Mouse (Mus musculus): Measurements from ENCODE around the gene Ubtf. TPM values are rescaled to one million over a fixed set of nuclear protein-coding genes. Genes with fewer than 3 reads are reported as not detected.

The Ubtf gene
- 113 TPM for polyA plus RNA-seq (2017; shearing (Covaris generic))

GRCm38 (mm10) chr11:102319410-102319792 lies at the start of gene Ubtf:
Ubtf (minus strand) TSS chr11:102319742.

GRCm38 (mm10) chr11:102366103-102366502 lies 46.6 kb upstream of the Ubtf start, which contains the start of gene Slc4a1:
Slc4a1 (minus strand) TSS chr11:102366203.

GRCm38 (mm10) chr11:102296491-102297472 lies 22.8 kb downstream of the Ubtf start, which contains the start of gene Atxn7l3:
Atxn7l3 (minus strand) TSS chr11:102296631.

GRCm38 (mm10) chr11:102284501-102285094 lies 34.9 kb downstream of the Ubtf start, which contains the start of gene Tmub2:
Tmub2 (plus strand) TSS chr11:102284931.

GRCm38 (mm10) chr11:102268520-102269244 lies 50.9 kb downstream of the Ubtf start, which contains the start of gene Asb16:
Asb16 (plus strand) TSS chr11:102268743.

Other genes with a start within 250 kb of the Ubtf start
- 4.1 TPM for gene Mpp2, start 231.2 kb downstream of the Ubtf start, polyA plus RNA-seq (2017; shearing (Covaris generic))
- not detected for gene Ppy, start 218.4 kb downstream of the Ubtf start, polyA plus RNA-seq (2017; shearing (Covaris generic))
- not detected for gene Pyy, start 211.9 kb downstream of the Ubtf start, polyA plus RNA-seq (2017; shearing (Covaris generic))
- gene Nags, start 174.2 kb downstream of the Ubtf start, polyA plus RNA-seq (2017; shearing (Covaris generic)) = 0.37 TPM
- 4.5 TPM for gene Tmem101, start 163.3 kb downstream of the Ubtf start, polyA plus RNA-seq (2017; shearing (Covaris generic))
- gene Lsm12, start 134.4 kb downstream of the Ubtf start, polyA plus RNA-seq (2017; shearing (Covaris generic)) = 79.8 TPM
- 20.7 TPM for gene G6pc3, start 130.1 kb downstream of the Ubtf start, polyA plus RNA-seq (2017; shearing (Covaris generic))
- 46.5 TPM for gene Hdac5, start 89.6 kb downstream of the Ubtf start, polyA plus RNA-seq (2017; shearing (Covaris generic))
- gene BC030867, start 70.9 kb downstream of the Ubtf start, polyA plus RNA-seq (2017; shearing (Covaris generic)) = 0.33 TPM
- gene Asb16, start 51.0 kb downstream of the Ubtf start, polyA plus RNA-seq (2017; shearing (Covaris generic)) = not detected
- 42.8 TPM for gene Tmub2, start 34.8 kb downstream of the Ubtf start, polyA plus RNA-seq (2017; shearing (Covaris generic))
- 15.0 TPM for gene Atxn7l3, start 23.1 kb downstream of the Ubtf start, polyA plus RNA-seq (2017; shearing (Covaris generic))
- 0.09 TPM for gene Slc4a1, start 46.5 kb upstream of the Ubtf start, polyA plus RNA-seq (2017; shearing (Covaris generic))
- 4.2 TPM for gene Rundc3a, start 73.7 kb upstream of the Ubtf start, polyA plus RNA-seq (2017; shearing (Covaris generic))
- gene Slc25a39, start 88.2 kb upstream of the Ubtf start, polyA plus RNA-seq (2017; shearing (Covaris generic)) = 46.6 TPM
- gene Grn, start 110.6 kb upstream of the Ubtf start, polyA plus RNA-seq (2017; shearing (Covaris generic)) = 28.8 TPM
- not detected for gene Fam171a2, start 127.9 kb upstream of the Ubtf start, polyA plus RNA-seq (2017; shearing (Covaris generic))
- 2.1 TPM for gene Itga2b, start 150.4 kb upstream of the Ubtf start, polyA plus RNA-seq (2017; shearing (Covaris generic))
- gene Gpatch8, start 236.7 kb upstream of the Ubtf start, polyA plus RNA-seq (2017; shearing (Covaris generic)) = 61.6 TPM

All from effector memory CD4-positive, alpha-beta T cell, adult 7 months (primary cell).